Mouse (Mus musculus) left cerebral cortex, adult 11 months (tissue): Measurements from ENCODE around the gene Stk36.

Experiments
- DNase-seq: peaks from one replicate; pipeline ENCODE4 v3.0.0; 2022; ENCODE audit warnings: low spot score

Gene Stk36

DNA sequence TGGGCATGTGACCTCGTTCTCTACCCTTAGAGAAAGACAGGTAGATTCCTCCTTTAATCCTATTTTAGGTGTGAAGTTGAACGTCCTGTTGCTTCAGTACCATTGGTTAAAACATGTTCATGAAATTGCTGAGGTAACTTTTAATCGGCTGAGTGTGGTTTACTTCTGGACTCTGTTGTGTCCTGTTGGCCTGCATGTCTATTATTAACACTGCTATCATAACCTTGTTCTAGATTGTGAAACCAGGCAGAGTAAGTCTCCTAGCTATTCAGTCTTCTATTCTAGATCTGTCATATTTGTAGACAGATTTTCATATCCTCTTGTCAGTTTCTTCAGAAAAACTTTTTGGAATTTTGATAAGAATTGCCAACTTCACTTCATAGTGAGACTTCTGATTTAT lies 67.1 kb downstream of the Stk36 start:
- DNase-seq, result no peak

DNA sequence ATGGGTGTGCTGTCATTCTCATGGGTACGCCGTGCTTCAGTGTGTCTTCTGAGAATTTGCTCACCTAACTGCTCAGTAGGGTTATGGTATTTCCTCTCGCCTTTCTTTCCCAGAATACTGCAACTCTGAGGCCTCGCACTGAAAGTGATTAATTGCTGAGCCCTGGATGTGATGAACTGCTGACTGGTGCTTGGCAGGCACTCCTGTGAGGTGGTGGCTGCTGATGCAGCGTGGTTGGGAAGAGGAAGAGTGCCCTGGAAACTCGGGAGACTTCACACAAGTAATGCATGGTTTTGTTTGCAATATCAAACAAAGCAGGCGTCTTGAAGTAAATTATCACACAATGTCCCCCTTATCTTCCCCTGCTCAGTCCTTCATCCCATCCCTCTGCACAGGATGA lies 71.5 kb downstream of the Stk36 start:
- no peak for DNase-seq

GRCm38 (mm10) chr1:74676863-74677262 lies 75.6 kb downstream of the Stk36 start:
- DNase-seq, result no peak

DNA sequence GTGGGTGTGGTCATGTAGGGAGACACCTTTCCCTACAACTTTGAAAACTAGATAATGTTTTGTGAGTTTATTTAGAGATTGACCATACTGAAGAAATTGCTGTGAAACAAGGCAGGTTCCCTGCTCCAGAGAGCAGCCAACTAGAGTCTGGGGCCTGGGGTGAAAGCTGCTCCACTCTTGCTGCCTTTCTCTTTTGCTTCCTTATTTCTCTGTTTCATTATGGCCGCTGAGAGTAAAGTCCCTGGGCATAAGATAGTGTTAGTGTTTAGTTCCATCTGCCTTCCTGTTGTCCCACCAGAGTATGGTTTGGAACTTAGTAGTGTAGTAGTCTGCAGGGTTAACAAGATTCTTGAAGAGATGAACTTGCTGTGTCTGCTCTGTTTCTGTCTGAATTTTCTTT lies 76.6 kb downstream of the Stk36 start:
- DNase-seq, result no peak
